Mouse (Mus musculus) CD4-positive, CD25-positive, alpha-beta regulatory T cell, adult 2 months (primary cell): ENCODE measurements at regions not wholly inside any gene's neighbourhood (a gene's known extent, or its start where the extent isn't known, plus 50 kb on each side); places are given as distances from the start of the nearest gene placed in this dataset.
A peak's percentile ranks its signal among the peaks of the same experiment; 100 is the strongest.

Experiments used
- DNase-seq: peaks from one replicate; pipeline ENCODE4 v3.0.0-alpha.2; 2012; ENCODE audit warnings: low read depth, low spot score

GRCm38 (mm10) chr1:35331602-35332339 lies 482.0 kb downstream of the Plekhb2 start:
- DNase-seq = no peak

GRCm38 (mm10) chr1:35332340-35332684 lies 482.5 kb downstream of the Plekhb2 start:
- no peak for DNase-seq

- DNase-seq = no peak
These were observed 487.9 kb downstream of the Plekhb2 start for GRCm38 (mm10) chr1:35337647-35338046.

GRCm38 (mm10) chr1:35338184-35338583 lies 488.4 kb downstream of the Plekhb2 start:
- DNase-seq = no peak

- DNase-seq = no peak
These were observed 494.8 kb downstream of the Plekhb2 start for GRCm38 (mm10) chr1:35344539-35344938.

- no peak for DNase-seq
These were observed 498.5 kb downstream of the Plekhb2 start for GRCm38 (mm10) chr1:35348294-35348693.

- no peak for DNase-seq
These were observed 509.2 kb downstream of the Plekhb2 start for GRCm38 (mm10) chr1:35358981-35359380.

GRCm38 (mm10) chr1:35361465-35361864 lies 511.7 kb downstream of the Plekhb2 start:
- no peak for DNase-seq

GRCm38 (mm10) chr1:35362836-35363235 lies 513.1 kb downstream of the Plekhb2 start:
- no peak for DNase-seq

- no peak for DNase-seq
These were observed 516.8 kb downstream of the Plekhb2 start for GRCm38 (mm10) chr1:35366559-35366958.

GRCm38 (mm10) chr1:35372751-35373150 lies 523.0 kb downstream of the Plekhb2 start:
- DNase-seq = no peak

GRCm38 (mm10) chr1:35380633-35381385 lies 531.0 kb downstream of the Plekhb2 start:
- no peak for DNase-seq

GRCm38 (mm10) chr1:35385430-35385829 lies 535.7 kb downstream of the Plekhb2 start:
- DNase-seq = peak; percentile 70

- DNase-seq = peak; percentile 51
These were observed 538.4 kb downstream of the Plekhb2 start for GRCm38 (mm10) chr1:35388181-35388580.

GRCm38 (mm10) chr1:35390371-35390770 lies 540.6 kb downstream of the Plekhb2 start:
- no peak for DNase-seq

GRCm38 (mm10) chr1:35390858-35391586 lies 541.2 kb downstream of the Plekhb2 start:
- no peak for DNase-seq

GRCm38 (mm10) chr1:35393550-35394118 lies 543.9 kb downstream of the Plekhb2 start:
- DNase-seq = no peak

GRCm38 (mm10) chr1:35400674-35401359 lies 551.0 kb downstream of the Plekhb2 start:
- no peak for DNase-seq

- DNase-seq = no peak
These were observed 553.2 kb downstream of the Plekhb2 start for GRCm38 (mm10) chr1:35402995-35403394.

- DNase-seq = no peak
These were observed 555.6 kb downstream of the Plekhb2 start for GRCm38 (mm10) chr1:35405418-35405817.

GRCm38 (mm10) chr1:35415646-35416045 lies 565.9 kb downstream of the Plekhb2 start:
- DNase-seq = no peak
